Mouse (Mus musculus) stomach, postnatal 0 days (tissue): ENCODE measurements around the gene Tspan2. TPM values are rescaled to one million over a fixed set of nuclear protein-coding genes. Genes with fewer than 3 reads are reported as not detected.
A peak's percentile ranks its signal among the peaks of the same experiment; 100 is the strongest.

Experiments
- ATAC-seq: fragments of 200-750 bp; cut with Nextera tagmentation; 2 replicates; pipeline ENCODE4 v1.8.0; 2017; ENCODE audit not compliant: low FRiP score, low TSS enrichment
- DNase-seq: peaks from one replicate; pipeline ENCODE4 v3.0.0-alpha.2; 2016; ENCODE audit warnings: low spot score
- H3K27ac ChIP-seq: fragments of 300-500 bp; sonication (generic); replicated peaks from 2 replicates; pipeline ENCODE4 v1.5.1; 2014; ENCODE audit warnings: mild to moderate bottlenecking, control low read depth
- H3K27me3 ChIP-seq: fragments of 300-500 bp; sonication (generic); 2 replicates; pipeline ENCODE4 v1.6.1; 2014; ENCODE audit warnings: low read length; ENCODE audit not compliant: control insufficient read depth, insufficient read depth
- H3K36me3 ChIP-seq: fragments of 300-500 bp; sonication (generic); 2 replicates; pipeline ENCODE4 v1.6.1; 2014; ENCODE audit warnings: low read length, mixed read lengths; ENCODE audit not compliant: control insufficient read depth, insufficient read depth
- H3K4me1 ChIP-seq: fragments of 300-500 bp; sonication (generic); replicated peaks from 2 replicates; pipeline ENCODE4 v1.6.1; 2014; ENCODE audit warnings: antibody characterized with exemption; ENCODE audit not compliant: control insufficient read depth, insufficient read depth
- H3K4me2 ChIP-seq: fragments of 300-500 bp; sonication (generic); replicated peaks from 2 replicates; pipeline ENCODE4 v1.6.1; 2014; ENCODE audit warnings: low read depth, mild to moderate bottlenecking, control low read depth, moderate library complexity
- H3K4me3 ChIP-seq: fragments of 300-500 bp; sonication (generic); 2 replicates; pipeline ENCODE4 v1.5.1; 2014; ENCODE audit warnings: low read depth, low read length, control low read depth
- H3K9ac ChIP-seq: fragments of 300-500 bp; sonication (generic); 2 replicates; pipeline ENCODE4 v1.6.1; 2014; ENCODE audit warnings: mild to moderate bottlenecking, low read length, control low read depth, mixed read lengths
- H3K9me3 ChIP-seq: fragments of 300-500 bp; sonication (generic); 2 replicates; pipeline ENCODE4 v1.6.1; 2016; ENCODE audit warnings: low read length; ENCODE audit not compliant: control insufficient read depth
- CTCF ChIP-seq: IDR thresholded peaks from 2 replicates; pipeline ENCODE4 v1.5.1; 2016; ENCODE audit warnings: antibody characterized with exemption, low read depth, mild to moderate bottlenecking, moderate library complexity
- EP300 ChIP-seq: optimal IDR thresholded peaks from 2 replicates; pipeline ENCODE3; 2016; ENCODE audit warnings: antibody characterized with exemption
- WGBS: fragments of 180-500 bp; shearing (Covaris S2); extraction: QIAGEN DNeasy Blood & Tissue Kit; methylation state at CpG from one replicate; pipeline ENCODE4 v1.1.7; 2014; 5-methylcytosine and 5-hydroxymethylcytosine counted together
- polyA plus RNA-seq: library from polyadenylated mRNA; unstranded; fragments of >200 nt; fragmentation: Nextera tagmentation; extraction: Ambion mirVana; gene quantifications from 2 replicates; pipeline ENCODE4 v1.2.1, GENCODE M21; 2015

Gene Tspan2
- polyA plus RNA-seq, 1 experiment from 2014 or later = 20.7 TPM

- Histone ChIP-seq H3K36me3 (0 out of 2 replicates have a peak, but pooled peaks cover 5% of the 10 kb centered on the region), H3K9ac (no peak overlapping the region), H3K27ac (no peak overlapping the region), H3K4me1 (no peaks in the 10 kb centered on the region), H3K9me3 (no peaks in the 10 kb centered on the region), H3K27me3 (no peaks in the 10 kb centered on the region), H3K4me3 (no peak overlapping the region), H3K4me2 (no peak overlapping the region)
- WGBS = 80% methylated on average over 3 of the region's 3 CpGs
- no peak for DNase-seq
- no peak for ATAC-seq
- TF ChIP-seq CTCF (no peak), EP300 (no peak)
These were observed 25.9 kb downstream of the Tspan2 start for GRCm38 (mm10) chr3:102760236-102760635.

- Histone ChIP-seq H3K27ac (no peak overlapping the region), H3K4me2 (no peak overlapping the region), H3K36me3 (peaks cover 5% of the 10 kb centered on the region; the same call in 1 of the 2 replicates), H3K9me3 (no peaks in the 10 kb centered on the region), H3K4me3 (no peak overlapping the region), H3K9ac (no peak overlapping the region), H3K27me3 (no peaks in the 10 kb centered on the region), H3K4me1 (no peaks in the 10 kb centered on the region)
- TF ChIP-seq CTCF (no peak), EP300 (no peak)
- 45% methylated on average over 3 of the region's 3 CpGs for WGBS
- DNase-seq (no peak), ATAC-seq (no peak)
These were observed 28.1 kb downstream of the Tspan2 start for GRCm38 (mm10) chr3:102762388-102762787.

- DNase-seq = no peak
- 36% methylated on average over 10 of the region's 10 CpGs for WGBS
- H3K36me3 ChIP-seq = peaks cover 3% of the 10 kb centered on the region; the same call in 1 of the 2 replicates
These were observed 29.5 kb downstream of the Tspan2 start for GRCm38 (mm10) chr3:102763713-102764400.

GRCm38 (mm10) chr3:102764850-102765249 lies 30.5 kb downstream of the Tspan2 start:
- no peaks in the 10 kb centered on the region for H3K9me3 ChIP-seq
- H3K4me1 ChIP-seq = no peaks in the 10 kb centered on the region
- H3K36me3 ChIP-seq = peaks cover 3% of the 10 kb centered on the region; the same call in 1 of the 2 replicates
- 58% methylated on average over 7 of the region's 7 CpGs for WGBS
- H3K27me3 ChIP-seq = no peaks in the 10 kb centered on the region
- DNase-seq (no peak), ATAC-seq (no peak)
- H3K4me2 ChIP-seq = no peak overlapping the region
- no peak overlapping the region for H3K9ac ChIP-seq
- H3K27ac ChIP-seq = no peak overlapping the region
- no peak overlapping the region for H3K4me3 ChIP-seq
- TF ChIP-seq EP300 (no peak), CTCF (no peak)

More at GRCm38 (mm10) chr3:102763713-102764400, 29.5 kb downstream of the Tspan2 start:
- Histone ChIP-seq H3K9me3 (no peaks in the 10 kb centered on the region), H3K4me3 (no peak overlapping the region), H3K27ac (no peak overlapping the region), H3K4me1 (no peaks in the 10 kb centered on the region), H3K27me3 (no peaks in the 10 kb centered on the region), H3K4me2 (no peak overlapping the region), H3K9ac (no peak overlapping the region)
- no peak for ATAC-seq
- TF ChIP-seq EP300 (no peak), CTCF (0 out of 2 replicates have a peak, but pooled peaks have one; percentile 8)

GRCm38 (mm10) chr3:102773018-102773417 lies 38.7 kb downstream of the Tspan2 start:
- no peaks in the 10 kb centered on the region for H3K9me3 ChIP-seq
- DNase-seq = no peak
- H3K4me2 ChIP-seq = no peak overlapping the region
- no peak for ATAC-seq
- H3K9ac ChIP-seq = no peak overlapping the region
- WGBS = 85% methylated on average over 4 of the region's 4 CpGs
- TF ChIP-seq CTCF = no peak
- no peak for TF ChIP-seq EP300
- no peaks in the 10 kb centered on the region for H3K4me1 ChIP-seq
- H3K27ac ChIP-seq = no peak overlapping the region
- no peaks in the 10 kb centered on the region for H3K27me3 ChIP-seq
- no peak overlapping the region for H3K4me3 ChIP-seq
- H3K36me3 ChIP-seq = no peaks in the 10 kb centered on the region

GRCm38 (mm10) chr3:102782618-102783017 lies 48.3 kb downstream of the Tspan2 start, which contains the start of gene Tshb:
Gene Tshb (minus strand): TSS chr3:102782718.
- ATAC-seq (no peak), DNase-seq (no peak)
- Histone ChIP-seq H3K36me3 (no peaks in the 10 kb centered on the region), H3K4me1 (no peaks in the 10 kb centered on the region), H3K4me2 (no peak within 1 kb of the TSS), H3K9ac (no peak within 1 kb of the TSS), H3K27ac (no peak within 1 kb of the TSS), H3K27me3 (no peaks in the 10 kb centered on the region), H3K9me3 (no peaks in the 10 kb centered on the region), H3K4me3 (no peak within 1 kb of the TSS)
- TF ChIP-seq EP300 (no peak), CTCF (no peak)
- 64% methylated on average over 2 of the region's 2 CpGs for WGBS
